Mouse (Mus musculus) v-Abl transformed pro-B cells (cell line): ENCODE results near the gene Dnaja4.

ENCODE experiments used
- in situ Hi-C, 2 experiments: fragments of 400-800 bp; cut with MboI; formaldehyde crosslinking; loops; one replicate each; pipeline ENCODE4 v1.15.1; 2025; ENCODE audit not compliant: unreplicated experiment in 2 of 2

The Dnaja4 gene

GRCm38 (mm10) chr9:54743891-54744290 is 45.2 kb downstream of the Dnaja4 start:
- in situ Hi-C loops, result no loop called here

DNA sequence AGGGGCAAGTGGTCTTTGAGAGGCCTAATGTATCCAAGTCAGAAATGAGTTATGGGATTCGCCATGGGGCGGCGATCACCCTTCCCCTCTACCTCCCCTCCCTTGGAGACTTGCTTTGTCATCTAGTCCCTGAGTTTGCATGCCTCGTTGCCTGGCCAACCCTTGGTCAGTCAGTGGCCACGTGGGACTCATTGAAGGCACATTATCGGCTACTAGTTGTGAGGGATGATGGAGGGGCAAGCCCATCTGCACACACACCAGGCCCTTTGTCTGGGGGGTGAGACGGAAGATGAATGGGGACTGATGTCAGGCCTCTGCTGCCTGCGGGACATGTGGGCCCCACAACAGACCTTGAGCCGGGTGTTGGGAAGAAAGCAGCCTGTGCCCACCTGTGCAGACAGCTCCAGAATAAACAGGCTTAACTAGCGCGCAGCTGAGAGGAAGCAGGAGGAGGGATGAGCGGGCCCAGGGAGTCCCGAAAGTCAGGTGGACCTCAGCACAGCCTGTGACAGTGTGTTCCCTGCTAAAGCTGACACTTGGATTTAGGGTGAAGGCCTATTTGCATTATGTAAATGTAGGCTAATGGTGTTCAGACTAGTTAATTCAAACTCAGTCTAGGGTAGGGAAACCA is 47.2 kb downstream of the Dnaja4 start:
- in situ Hi-C loops, result no loop called here

DNA sequence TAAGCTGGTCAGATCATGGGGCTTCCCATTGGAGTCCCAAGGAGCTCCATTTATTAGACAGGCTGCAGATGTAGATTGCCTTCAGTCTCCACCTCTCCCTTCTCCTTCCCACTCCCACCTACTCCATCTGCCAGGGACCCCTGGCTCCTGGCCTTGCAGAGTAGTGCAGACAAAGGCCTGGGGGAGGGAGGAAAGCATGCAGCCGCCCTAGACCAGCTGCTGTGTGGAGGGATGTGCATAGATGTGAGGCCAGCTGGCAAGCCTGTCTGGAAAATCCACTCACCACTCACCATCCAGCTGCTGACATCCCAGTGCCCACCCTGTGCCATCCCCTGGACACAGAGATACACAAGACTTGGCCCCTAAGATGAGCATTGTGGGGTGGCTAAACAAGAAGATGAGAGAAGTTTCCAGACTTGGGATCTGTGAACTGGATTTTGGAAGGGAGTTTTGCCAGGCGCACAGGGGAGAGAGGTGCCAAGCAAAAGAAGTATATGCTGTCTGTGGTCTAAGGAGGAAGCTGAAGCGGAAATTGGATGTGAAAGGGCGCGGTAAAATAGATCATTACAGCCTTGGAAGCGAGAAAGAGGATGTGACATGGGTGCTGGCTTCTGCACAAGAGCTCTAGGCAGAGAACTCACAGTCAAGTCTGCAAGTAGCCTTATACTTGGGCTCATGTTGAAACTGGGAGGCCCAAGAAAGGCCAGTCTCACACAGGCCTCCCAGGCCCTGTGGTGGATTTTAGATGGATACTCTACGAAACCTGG is 51.7 kb downstream of the Dnaja4 start:
- in situ Hi-C loops, result no loop called here

- in situ Hi-C loops, result no loop called here
Measured at GRCm38 (mm10) chr9:54751684-54752083, 53.0 kb downstream of the Dnaja4 start.

DNA sequence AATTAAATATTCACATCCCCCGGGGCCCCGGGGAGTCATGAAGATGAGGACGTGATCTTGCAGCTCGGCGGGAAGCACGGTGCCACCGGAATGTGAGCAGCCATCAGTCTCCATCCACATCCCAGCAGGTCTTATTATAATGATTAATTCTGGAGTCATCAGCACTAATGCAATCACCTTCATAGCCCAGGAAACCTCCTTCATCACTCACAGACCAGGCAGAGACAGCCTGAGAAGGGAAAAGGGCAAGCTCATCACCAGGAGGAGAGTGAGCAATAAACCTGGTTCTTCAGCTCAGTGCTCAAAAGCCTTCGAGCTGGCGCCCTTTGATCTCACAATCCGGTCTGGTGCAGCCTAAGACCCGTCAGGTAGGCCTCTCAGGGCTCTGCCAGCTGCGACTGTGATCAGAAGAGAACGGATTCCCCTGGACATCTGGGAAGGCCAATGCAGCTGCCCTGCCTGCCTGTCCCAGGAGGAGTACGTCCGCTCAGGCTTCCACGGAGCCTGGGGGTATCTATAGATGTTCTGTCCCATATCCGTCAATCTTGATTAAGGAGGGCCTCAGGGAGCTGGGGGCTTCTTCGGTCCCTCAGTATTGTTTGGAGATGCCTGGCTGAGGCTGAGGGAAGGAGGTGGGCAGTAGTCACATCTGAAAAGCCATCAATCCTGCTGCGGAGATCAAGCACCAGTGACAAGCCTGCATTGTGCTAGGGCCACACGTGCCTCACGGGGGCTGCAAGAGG is 53.7 kb downstream of the Dnaja4 start:
- in situ Hi-C loops, result no loop called here

GRCm38 (mm10) chr9:54752944-54753295 is 54.2 kb downstream of the Dnaja4 start:
- in situ Hi-C loops, result no loop called here

- in situ Hi-C loops, result no loop called here
Measured at GRCm38 (mm10) chr9:54759592-54759991, 60.9 kb downstream of the Dnaja4 start.

DNA sequence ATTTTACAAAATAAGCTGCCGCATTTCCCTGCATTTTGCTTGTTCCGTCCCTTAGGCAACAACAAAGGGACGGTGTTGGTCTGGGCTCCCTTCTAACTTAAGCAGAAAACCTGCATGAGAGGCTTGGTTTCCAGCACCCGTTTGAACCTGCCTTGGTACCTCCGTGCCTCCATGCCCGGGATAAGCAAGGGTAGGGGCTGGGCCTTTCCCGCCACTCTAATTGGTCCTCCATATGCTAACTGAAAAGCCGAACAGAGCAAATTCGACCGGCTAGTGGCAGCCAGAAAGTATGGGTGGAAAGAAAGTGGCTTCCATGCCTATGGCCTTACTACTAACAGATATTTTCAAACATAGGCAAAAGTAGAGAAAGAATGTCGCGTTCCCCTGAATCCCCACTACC is 65.4 kb downstream of the Dnaja4 start:
- in situ Hi-C loops, result no loop called here

GRCm38 (mm10) chr9:54764561-54765217 is 66.0 kb downstream of the Dnaja4 start, which contains the start of gene Crabp1:
Gene Crabp1 (plus strand): TSS chr9:54764748.
- in situ Hi-C loops, result no loop called here

GRCm38 (mm10) chr9:54765336-54766085 is 66.8 kb downstream of the Dnaja4 start:
- in situ Hi-C loops, result no loop called here
